Comparison of ENCODE assay signal across 8 mouse cellular contexts in genomic region chr13:119789851-119790717, GRCm38 (mm10). TPM values are rescaled to one million over a fixed set of nuclear protein-coding genes. Genes with fewer than 3 reads are reported as not detected.
DNase-seq lines count a peak whose midpoint lies in the region; ATAC-seq lines count a peak whose summit lies in the region.

No protein-coding gene starts in this region.

- peak; percentile 27 to 69 for DNase-seq in cerebellum, postnatal 4 days (ENCODE audit: low spot score in 2 of 2)
- peak; percentile 74 for DNase-seq in gastrocnemius, adult 18-20 months (ENCODE audit: low spot score)
- peak; percentile 53 to 55 for DNase-seq in left cerebral cortex, adult 18-20 months (ENCODE audit: low spot score in 2 of 2)
- DNase-seq in lung, postnatal 4 days: peak; percentile 70
- peak; percentile 68 for DNase-seq in right cerebral cortex, postnatal 14 days
- peak; percentile 57 for DNase-seq in urinary bladder, postnatal 25 days (ENCODE audit: low spot score)

- no peaks in the 10 kb centered on the region for H3K27me3 ChIP-seq in hindbrain, embryonic 16.5 days (replicated peaks; ENCODE audit: control insufficient read depth, insufficient read depth, low read length)

- 1% methylated on average over 43 of the region's 66 CpGs for WGBS in hindbrain, embryonic 16.5 days

- H3K36me3 ChIP-seq in hindbrain, embryonic 16.5 days (ENCODE audit: control insufficient read depth, insufficient read depth, low read length): peaks cover 8% of the 10 kb centered on the region

- peak; percentile 9 for ATAC-seq in activated CD4-positive, CD25-positive, alpha-beta regulatory T cell, adult 4 months
- ATAC-seq in hindbrain, embryonic 16.5 days: peak; percentile 70

- peak overlapping the region; percentile 96 for H3K27ac ChIP-seq in hindbrain, embryonic 16.5 days (ENCODE audit: low read depth, low read length)

- peak overlapping the region; percentile 53 for H3K4me2 ChIP-seq in hindbrain, embryonic 16.5 days (ENCODE audit: low read length)

- H3K4me3 ChIP-seq in hindbrain, embryonic 16.5 days (ENCODE audit: low read length): peak overlapping the region; percentile 93

- H3K9me3 ChIP-seq in hindbrain, embryonic 16.5 days (ENCODE audit: control insufficient read depth, low read length): no peaks in the 10 kb centered on the region

- peaks cover 15% of the 10 kb centered on the region for H3K4me1 ChIP-seq in hindbrain, embryonic 16.5 days (ENCODE audit: control insufficient read depth, insufficient read depth, low read depth, low read length)

- peak overlapping the region; percentile 96 for H3K9ac ChIP-seq in hindbrain, embryonic 16.5 days (ENCODE audit: low read depth, low read length)

RNA-seq across cellular contexts. Expression of gene Zfp131, which starts 0.6 kb away (rescaled TPM):
- 10 to 100 TPM; 18.8 to 22.1 TPM for polyA plus RNA-seq in activated CD4-positive, CD25-positive, alpha-beta regulatory T cell, adult 4 months (2017; shearing (Covaris generic))
- total RNA-seq in gastrocnemius, adult 18-20 months (2021): 10 to 100 TPM; 19.4 to 20.5 TPM
- polyA plus RNA-seq in hindbrain, embryonic 16.5 days (2015; fragmentation: Nextera tagmentation; extraction: Ambion mirVana): 26.9 and 27.1 TPM in 2 replicates
- total RNA-seq in left cerebral cortex, adult 18-20 months (2021): 10 to 100 TPM; 45.5 to 45.6 TPM

RNA-seq across cellular contexts. Expression of gene Nim1k, which starts 34.4 kb away (rescaled TPM):
- 1 to 10 TPM in 1 of 2 experiments, under 1 TPM in 1; 0.62 to 1.1 TPM for polyA plus RNA-seq in activated CD4-positive, CD25-positive, alpha-beta regulatory T cell, adult 4 months (2017; shearing (Covaris generic))
- 1 to 10 TPM; 1.3 to 1.6 TPM for total RNA-seq in gastrocnemius, adult 18-20 months (2021)
- 6.7 and 7.5 TPM in 2 replicates for polyA plus RNA-seq in hindbrain, embryonic 16.5 days (2015; fragmentation: Nextera tagmentation; extraction: Ambion mirVana)
- 10 to 100 TPM; 13.8 to 14.0 TPM for total RNA-seq in left cerebral cortex, adult 18-20 months (2021)

RNA-seq across cellular contexts. Expression of gene AF067063, which starts 39.9 kb away (rescaled TPM):
- not detected for polyA plus RNA-seq in activated CD4-positive, CD25-positive, alpha-beta regulatory T cell, adult 4 months (2017; shearing (Covaris generic))
- not detected for total RNA-seq in gastrocnemius, adult 18-20 months (2021)
- polyA plus RNA-seq in hindbrain, embryonic 16.5 days (2015; fragmentation: Nextera tagmentation; extraction: Ambion mirVana): not detected in 2 replicates
- total RNA-seq in left cerebral cortex, adult 18-20 months (2021): not detected

RNA-seq across cellular contexts. Expression of gene D13Ertd608e, which starts 45.7 kb away (rescaled TPM):
- not detected for polyA plus RNA-seq in activated CD4-positive, CD25-positive, alpha-beta regulatory T cell, adult 4 months (2017; shearing (Covaris generic))
- not detected for total RNA-seq in gastrocnemius, adult 18-20 months (2021)
- polyA plus RNA-seq in hindbrain, embryonic 16.5 days (2015; fragmentation: Nextera tagmentation; extraction: Ambion mirVana): not detected in 2 replicates
- not detected for total RNA-seq in left cerebral cortex, adult 18-20 months (2021)

Comparison
In these comparisons a context has a peak if more than half of its experiments do, and no peak if none do; other contexts are left out.
1. Peak in every context shown above with its lines: DNase-seq, ATAC-seq, H3K4me3 ChIP-seq and H3K27ac ChIP-seq.
2. RNA of gene Nim1k, which starts 34.4 kb away (total RNA-seq): 13.8 to 14.0 TPM in left cerebral cortex, adult 18-20 months; 1.3 to 1.6 TPM in gastrocnemius, adult 18-20 months; every median in the first group is over 4 times any median in the second.